Mouse (Mus musculus): ENCODE data around the gene Pafah1b1. TPM values are rescaled to one million over a fixed set of nuclear protein-coding genes. Genes with fewer than 3 reads are reported as not detected.

The Pafah1b1 gene
- polyA plus RNA-seq, 1 experiment from 2014 or later: 60.1 TPM

- no peak overlapping the region for H3K27ac ChIP-seq
- H3K4me1 ChIP-seq (replicated peaks): no peaks in the 10 kb centered on the region
- no peak for ATAC-seq (ENCODE audit: insufficient number of reproducible peaks, insufficient read depth, low FRiP score, low TSS enrichment, low read depth)
- H3K27me3 ChIP-seq: no peaks in the 10 kb centered on the region
- H3K9me3 ChIP-seq: no peaks in the 10 kb centered on the region
- H3K4me2 ChIP-seq: no peak overlapping the region
- no peak overlapping the region for H3K9ac ChIP-seq (replicated peaks)
- H3K36me3 ChIP-seq: peaks cover 75% of the 10 kb centered on the region
- no peak overlapping the region for H3K4me3 ChIP-seq (replicated peaks)
Measured at GRCm38 (mm10) chr11:74670151-74670550, 54.3 kb downstream of the Pafah1b1 start.

- Histone ChIP-seq H3K27ac (no peak overlapping the region), H3K9me3 (no peaks in the 10 kb centered on the region), H3K9ac (replicated peaks) (no peak overlapping the region), H3K4me2 (no peak overlapping the region), H3K36me3 (peaks cover 77% of the 10 kb centered on the region), H3K4me1 (replicated peaks) (no peaks in the 10 kb centered on the region), H3K27me3 (no peaks in the 10 kb centered on the region), H3K4me3 (replicated peaks) (no peak overlapping the region)
- no peak for ATAC-seq (ENCODE audit: insufficient number of reproducible peaks, insufficient read depth, low FRiP score, low TSS enrichment, low read depth)
- 87% methylated on average over 2 of the region's 2 CpGs for WGBS
Measured at GRCm38 (mm10) chr11:74668971-74669370, 55.5 kb downstream of the Pafah1b1 start.

- no peak overlapping the region for H3K4me2 ChIP-seq
- 91% methylated on average over 5 of the region's 5 CpGs for WGBS
- no peak overlapping the region for H3K9ac ChIP-seq (replicated peaks)
- no peaks in the 10 kb centered on the region for H3K27me3 ChIP-seq
- peaks cover 78% of the 10 kb centered on the region for H3K36me3 ChIP-seq
- H3K4me1 ChIP-seq (replicated peaks): no peaks in the 10 kb centered on the region
- no peak overlapping the region for H3K27ac ChIP-seq
- no peak overlapping the region for H3K4me3 ChIP-seq (replicated peaks)
- no peak for ATAC-seq (ENCODE audit: insufficient number of reproducible peaks, insufficient read depth, low FRiP score, low TSS enrichment, low read depth)
- no peaks in the 10 kb centered on the region for H3K9me3 ChIP-seq
Measured at GRCm38 (mm10) chr11:74668466-74668865, 56.0 kb downstream of the Pafah1b1 start.

GRCm38 (mm10) chr11:74667582-74668010 lies 56.9 kb downstream of the Pafah1b1 start:
- Histone ChIP-seq H3K4me1 (replicated peaks) (no peaks in the 10 kb centered on the region), H3K4me2 (no peak overlapping the region), H3K9me3 (no peaks in the 10 kb centered on the region), H3K4me3 (replicated peaks) (no peak overlapping the region), H3K9ac (replicated peaks) (no peak overlapping the region; the same call in 1 of the 2 replicates), H3K36me3 (peaks cover 80% of the 10 kb centered on the region), H3K27me3 (no peaks in the 10 kb centered on the region), H3K27ac (no peak overlapping the region)
- WGBS: 92% methylated on average over 13 of the region's 13 CpGs
- ATAC-seq (ENCODE audit: insufficient number of reproducible peaks, insufficient read depth, low FRiP score, low TSS enrichment, low read depth): no peak

GRCm38 (mm10) chr11:74666776-74667581 lies 57.5 kb downstream of the Pafah1b1 start:
- H3K27ac ChIP-seq: no peak overlapping the region
- peaks cover 86% of the 10 kb centered on the region for H3K36me3 ChIP-seq
- H3K4me2 ChIP-seq: no peak overlapping the region
- H3K4me3 ChIP-seq (replicated peaks): no peak overlapping the region
- no peak overlapping the region for H3K9ac ChIP-seq (replicated peaks)
- H3K9me3 ChIP-seq: no peaks in the 10 kb centered on the region
- 95% methylated on average over 14 of the region's 14 CpGs for WGBS
- no peaks in the 10 kb centered on the region for H3K27me3 ChIP-seq
- H3K4me1 ChIP-seq (replicated peaks): no peaks in the 10 kb centered on the region
- no peak for ATAC-seq (ENCODE audit: insufficient number of reproducible peaks, insufficient read depth, low FRiP score, low TSS enrichment, low read depth)

GRCm38 (mm10) chr11:74666284-74666652 lies 58.2 kb downstream of the Pafah1b1 start:
- no peak for ATAC-seq (ENCODE audit: insufficient number of reproducible peaks, insufficient read depth, low FRiP score, low TSS enrichment, low read depth)
- no peaks in the 10 kb centered on the region for H3K4me1 ChIP-seq (replicated peaks)
- H3K27me3 ChIP-seq: no peaks in the 10 kb centered on the region
- H3K4me2 ChIP-seq: no peak overlapping the region
- H3K4me3 ChIP-seq (replicated peaks): no peak overlapping the region
- H3K36me3 ChIP-seq: peaks cover 93% of the 10 kb centered on the region
- no peak overlapping the region for H3K27ac ChIP-seq
- H3K9ac ChIP-seq (replicated peaks): no peak overlapping the region
- WGBS: 91% methylated on average over 5 of the region's 5 CpGs
- H3K9me3 ChIP-seq: no peaks in the 10 kb centered on the region

- WGBS: 93% methylated on average over 17 of the region's 17 CpGs
- no peak overlapping the region for H3K9ac ChIP-seq (replicated peaks)
- H3K4me1 ChIP-seq (replicated peaks): no peaks in the 10 kb centered on the region
- no peak for ATAC-seq (ENCODE audit: insufficient number of reproducible peaks, insufficient read depth, low FRiP score, low TSS enrichment, low read depth)
- H3K4me3 ChIP-seq (replicated peaks): no peak overlapping the region
- no peak overlapping the region for H3K4me2 ChIP-seq
- H3K27ac ChIP-seq: no peak overlapping the region
- no peaks in the 10 kb centered on the region for H3K27me3 ChIP-seq
- peaks cover 98% of the 10 kb centered on the region for H3K36me3 ChIP-seq
- no peaks in the 10 kb centered on the region for H3K9me3 ChIP-seq
Measured at GRCm38 (mm10) chr11:74665631-74666283, 58.7 kb downstream of the Pafah1b1 start.

GRCm38 (mm10) chr11:74664906-74665305 lies 59.6 kb downstream of the Pafah1b1 start:
- Histone ChIP-seq H3K4me1 (replicated peaks) (no peaks in the 10 kb centered on the region), H3K4me2 (no peak overlapping the region), H3K4me3 (replicated peaks) (no peak overlapping the region), H3K27ac (no peak overlapping the region), H3K9ac (replicated peaks) (no peak overlapping the region; the same call in 1 of the 2 replicates), H3K36me3 (peaks cover 100% of the 10 kb centered on the region), H3K9me3 (no peaks in the 10 kb centered on the region), H3K27me3 (no peaks in the 10 kb centered on the region)
- ATAC-seq (ENCODE audit: insufficient number of reproducible peaks, insufficient read depth, low FRiP score, low TSS enrichment, low read depth): no peak
- 88% methylated on average over 8 of the region's 8 CpGs for WGBS

- WGBS: 85% methylated on average over 3 of the region's 3 CpGs
- no peak overlapping the region for H3K9ac ChIP-seq (replicated peaks)
- H3K4me2 ChIP-seq: no peak overlapping the region
- no peaks in the 10 kb centered on the region for H3K4me1 ChIP-seq (replicated peaks)
- no peak overlapping the region for H3K27ac ChIP-seq
- no peak for ATAC-seq (ENCODE audit: insufficient number of reproducible peaks, insufficient read depth, low FRiP score, low TSS enrichment, low read depth)
- no peaks in the 10 kb centered on the region for H3K9me3 ChIP-seq
- peaks cover 100% of the 10 kb centered on the region for H3K36me3 ChIP-seq
- H3K27me3 ChIP-seq: no peaks in the 10 kb centered on the region
- H3K4me3 ChIP-seq (replicated peaks): no peak overlapping the region
Measured at GRCm38 (mm10) chr11:74664279-74664678, 60.2 kb downstream of the Pafah1b1 start.

- 91% methylated on average over 6 of the region's 6 CpGs for WGBS
- Histone ChIP-seq H3K4me2 (no peak overlapping the region), H3K9ac (replicated peaks) (no peak overlapping the region), H3K27me3 (no peaks in the 10 kb centered on the region), H3K4me1 (replicated peaks) (no peaks in the 10 kb centered on the region), H3K4me3 (replicated peaks) (no peak overlapping the region), H3K36me3 (peaks cover 100% of the 10 kb centered on the region), H3K27ac (no peak overlapping the region), H3K9me3 (0 out of 2 replicates have a peak, but pooled peaks cover 7% of the 10 kb centered on the region)
- ATAC-seq (ENCODE audit: insufficient number of reproducible peaks, insufficient read depth, low FRiP score, low TSS enrichment, low read depth): no peak
Measured at GRCm38 (mm10) chr11:74662221-74662620, 62.2 kb downstream of the Pafah1b1 start.

- Histone ChIP-seq H3K9me3 (0 out of 2 replicates have a peak, but pooled peaks cover 7% of the 10 kb centered on the region), H3K4me3 (replicated peaks) (no peak overlapping the region), H3K4me2 (no peak overlapping the region), H3K27ac (no peak overlapping the region), H3K4me1 (replicated peaks) (no peaks in the 10 kb centered on the region), H3K27me3 (no peaks in the 10 kb centered on the region), H3K9ac (replicated peaks) (no peak overlapping the region), H3K36me3 (peaks cover 98% of the 10 kb centered on the region)
- ATAC-seq (ENCODE audit: insufficient number of reproducible peaks, insufficient read depth, low FRiP score, low TSS enrichment, low read depth): no peak
- 92% methylated on average over 19 of the region's 19 CpGs for WGBS
Measured at GRCm38 (mm10) chr11:74661641-74662040, 62.8 kb downstream of the Pafah1b1 start.
